Mouse (Mus musculus) liver, embryonic 16.5 days (tissue): ENCODE results near the gene Gm10160. TPM values are rescaled to one million over a fixed set of nuclear protein-coding genes. Genes with fewer than 3 reads are reported as not detected.

Experiments
- ATAC-seq: fragments of 200-750 bp; cut with Nextera tagmentation; 2 replicates; pipeline ENCODE4 v1.8.0; 2017; ENCODE audit warnings: low read depth, mild to moderate bottlenecking, moderate number of reproducible peaks, moderate library complexity
- H3K27ac ChIP-seq: fragments of 300-500 bp; sonication (generic); 2 replicates; pipeline ENCODE4 v1.5.1; 2014; ENCODE audit warnings: mild to moderate bottlenecking, low read length
- H3K27me3 ChIP-seq: fragments of 300-500 bp; sonication (generic); 2 replicates; pipeline ENCODE4 v1.6.1; 2014; ENCODE audit warnings: low read depth, low read length, mixed read lengths; ENCODE audit not compliant: control insufficient read depth, insufficient read depth
- H3K36me3 ChIP-seq: fragments of 300-500 bp; sonication (generic); 2 replicates; pipeline ENCODE4 v1.6.1; 2014; ENCODE audit warnings: mild to moderate bottlenecking; ENCODE audit not compliant: control insufficient read depth, insufficient read depth
- H3K4me1 ChIP-seq: fragments of 300-500 bp; sonication (generic); 2 replicates; pipeline ENCODE4 v1.6.1; 2014; ENCODE audit warnings: low read depth, low read length, mixed read lengths; ENCODE audit not compliant: control insufficient read depth
- H3K4me2 ChIP-seq: fragments of 300-500 bp; sonication (generic); 2 replicates; pipeline ENCODE4 v1.6.1; 2014; ENCODE audit warnings: low read depth, low read length, mixed read lengths
- H3K4me3 ChIP-seq: fragments of 300-500 bp; sonication (generic); 2 replicates; pipeline ENCODE4 v1.5.1; 2014; ENCODE audit warnings: low read depth, mild to moderate bottlenecking, low read length
- H3K9ac ChIP-seq: fragments of 300-500 bp; sonication (generic); 2 replicates; pipeline ENCODE4 v1.6.1; 2014; ENCODE audit warnings: low read depth, low read length
- H3K9me3 ChIP-seq: fragments of 300-500 bp; sonication (generic); replicated peaks from 2 replicates; pipeline ENCODE4 v1.6.1; 2016; ENCODE audit warnings: low read length; ENCODE audit not compliant: control insufficient read depth
- WGBS: fragments of 180-500 bp; shearing (Covaris S2); extraction: QIAGEN DNeasy Blood & Tissue Kit; methylation state at CpG from one replicate; pipeline ENCODE4 v1.1.7; 2014; ENCODE audit not compliant: insufficient replicate concordance; 5-methylcytosine and 5-hydroxymethylcytosine counted together
- polyA plus RNA-seq: library from polyadenylated mRNA; unstranded; fragments of >200 nt; fragmentation: Nextera tagmentation; extraction: Ambion mirVana; gene quantifications from 2 replicates; pipeline ENCODE4 v1.2.1, GENCODE M21; 2015

The Gm10160 gene
- not detected in 2 replicates for polyA plus RNA-seq

DNA sequence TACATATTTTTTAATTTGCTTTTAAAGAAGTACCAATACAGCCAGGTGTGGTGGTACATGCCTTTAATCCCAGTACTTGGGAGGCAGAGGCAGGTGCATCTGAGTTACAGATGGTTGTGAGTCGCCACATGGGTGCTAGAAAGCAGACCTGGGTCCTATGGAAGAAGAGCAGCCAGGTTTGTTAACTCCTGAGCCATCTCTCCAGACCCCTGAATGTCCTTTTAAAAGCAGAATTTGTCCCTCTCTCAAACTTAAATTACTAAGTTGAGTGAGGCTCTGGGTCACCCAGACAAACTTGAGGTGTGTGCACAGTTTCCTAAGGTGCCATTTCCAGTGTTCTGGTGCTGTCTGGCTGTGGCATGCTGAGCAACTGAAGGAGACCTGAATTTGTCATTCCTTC lies at the start of gene Gm10160:
Gene Gm10160 (minus strand): TSS at position 101 of the 400 bp plus-strand sequence.
- Histone ChIP-seq H3K4me2 (peak within 1 kb of the TSS; percentile 12; the same call in 1 of the 2 replicates), H3K9ac (no peak within 1 kb of the TSS), H3K9me3 (no peaks in the 10 kb centered on the region), H3K36me3 (no peaks in the 10 kb centered on the region), H3K27ac (no peak within 1 kb of the TSS), H3K4me3 (no peak within 1 kb of the TSS), H3K4me1 (no peaks in the 10 kb centered on the region; the same call in 1 of the 2 replicates), H3K27me3 (peaks cover 42% of the 10 kb centered on the region)
- 41% methylated on average over 1 of the region's 1 CpGs for WGBS
- no peak for ATAC-seq

DNA sequence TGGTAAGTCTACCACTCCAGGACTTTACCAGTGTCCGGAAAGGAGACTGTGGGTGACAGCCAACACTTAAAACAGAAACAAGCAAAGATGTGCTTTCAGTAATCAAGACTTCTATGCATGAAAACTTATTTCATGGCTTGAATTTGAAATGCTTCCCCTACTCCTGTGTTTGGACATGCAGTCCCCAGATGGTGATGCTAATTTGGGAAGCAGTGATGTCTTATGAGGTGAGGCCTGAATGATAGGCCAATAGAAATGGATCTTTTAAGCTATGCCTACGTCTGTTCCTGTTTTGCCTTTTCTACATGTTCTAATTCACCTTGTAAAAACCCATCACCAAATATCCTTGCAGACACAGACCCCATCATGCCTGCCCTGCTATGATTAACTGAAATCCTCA lies 49.3 kb upstream of the Gm10160 start:
- Histone ChIP-seq H3K4me3 (no peak overlapping the region), H3K27me3 (0 out of 2 replicates have a peak, but pooled peaks cover 2% of the 10 kb centered on the region)
- WGBS: 62% methylated on average over 2 of the region's 2 CpGs

DNA sequence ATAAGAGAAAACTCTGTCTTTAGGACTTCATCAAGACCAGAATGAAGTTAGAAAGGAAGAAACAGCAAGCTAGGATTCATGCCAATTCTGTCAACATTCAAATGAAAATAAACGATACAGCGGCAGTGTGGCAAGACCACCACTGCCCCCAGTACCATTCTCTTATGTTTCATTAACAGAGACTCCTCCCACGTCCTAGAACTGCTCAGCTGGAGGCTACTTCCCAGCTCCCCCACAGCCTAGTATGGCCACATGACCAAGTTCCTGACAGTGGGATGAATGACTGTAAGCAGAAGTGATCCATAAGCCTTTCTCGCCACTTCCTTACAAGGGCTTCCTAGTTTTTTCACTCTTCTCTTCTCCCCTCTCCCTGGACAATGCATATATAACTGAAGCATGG lies 48.5 kb upstream of the Gm10160 start:
- peaks cover 3% of the 10 kb centered on the region; the same call in 1 of the 2 replicates for H3K27me3 ChIP-seq
- H3K36me3 ChIP-seq: no peaks in the 10 kb centered on the region
- no peaks in the 10 kb centered on the region for H3K4me1 ChIP-seq
- no peak for ATAC-seq
- 50% methylated on average over 4 of the region's 4 CpGs for WGBS
- no peak overlapping the region for H3K4me3 ChIP-seq
- H3K9ac ChIP-seq: no peak overlapping the region
- H3K9me3 ChIP-seq: no peaks in the 10 kb centered on the region
- no peak overlapping the region for H3K4me2 ChIP-seq
- H3K27ac ChIP-seq: no peak overlapping the region

More for the DNA sequence above, 49.3 kb upstream of the Gm10160 start:
- Histone ChIP-seq H3K4me2 (no peak overlapping the region), H3K9ac (no peak overlapping the region), H3K9me3 (no peaks in the 10 kb centered on the region), H3K4me1 (no peaks in the 10 kb centered on the region), H3K36me3 (no peaks in the 10 kb centered on the region), H3K27ac (no peak overlapping the region)
- no peak for ATAC-seq

DNA sequence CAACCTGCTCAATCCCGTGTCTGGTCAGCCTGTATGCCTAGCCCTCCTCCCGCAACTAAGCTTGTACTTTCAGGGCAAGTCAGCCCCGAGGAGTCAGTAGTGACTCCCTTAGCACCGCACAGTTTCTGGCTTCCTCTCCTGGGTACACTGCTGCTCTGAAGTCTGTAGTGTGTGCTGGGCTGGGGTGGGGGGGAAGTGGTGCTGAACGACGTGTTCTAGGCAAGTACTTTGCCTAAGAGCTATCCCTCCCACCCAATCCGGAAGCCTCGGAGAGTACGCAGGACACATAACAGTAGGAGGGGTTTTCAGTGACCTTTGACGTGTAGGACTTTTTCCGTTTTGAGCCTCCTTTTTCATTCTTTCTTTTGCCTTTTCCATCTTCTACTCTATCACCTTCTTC lies 43.8 kb upstream of the Gm10160 start:
- Histone ChIP-seq H3K9me3 (no peaks in the 10 kb centered on the region), H3K36me3 (no peaks in the 10 kb centered on the region), H3K9ac (no peak overlapping the region), H3K27me3 (peaks cover 8% of the 10 kb centered on the region), H3K4me2 (no peak overlapping the region), H3K27ac (no peak overlapping the region), H3K4me1 (no peaks in the 10 kb centered on the region), H3K4me3 (no peak overlapping the region)
- WGBS: 52% methylated on average over 11 of the region's 11 CpGs
- ATAC-seq: no peak

DNA sequence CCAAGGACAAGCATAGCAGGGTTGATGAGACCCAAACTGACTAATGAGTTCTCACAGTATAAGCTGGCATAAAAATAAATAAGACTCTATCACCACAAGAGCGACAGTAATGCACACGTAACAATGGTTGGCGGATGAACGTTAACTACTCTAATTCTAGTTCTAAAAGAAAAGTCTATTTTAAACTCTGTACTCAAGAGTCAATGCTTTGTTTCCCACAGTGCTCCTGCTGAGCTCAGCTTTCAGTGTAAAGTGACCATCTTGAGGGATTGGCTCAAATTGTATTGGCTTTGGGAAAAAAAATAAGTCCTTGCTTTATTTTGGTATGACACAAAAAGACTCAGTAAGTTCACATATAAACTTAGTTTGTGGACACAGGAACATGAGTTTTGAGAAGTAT lies 29.5 kb upstream of the Gm10160 start:
- Histone ChIP-seq H3K4me2 (no peak overlapping the region), H3K9me3 (no peaks in the 10 kb centered on the region), H3K36me3 (no peaks in the 10 kb centered on the region), H3K27me3 (peaks cover 2% of the 10 kb centered on the region), H3K9ac (no peak overlapping the region), H3K4me3 (no peak overlapping the region), H3K27ac (no peak overlapping the region), H3K4me1 (no peaks in the 10 kb centered on the region)
- 80% methylated on average over 4 of the region's 4 CpGs for WGBS
- no peak for ATAC-seq

DNA sequence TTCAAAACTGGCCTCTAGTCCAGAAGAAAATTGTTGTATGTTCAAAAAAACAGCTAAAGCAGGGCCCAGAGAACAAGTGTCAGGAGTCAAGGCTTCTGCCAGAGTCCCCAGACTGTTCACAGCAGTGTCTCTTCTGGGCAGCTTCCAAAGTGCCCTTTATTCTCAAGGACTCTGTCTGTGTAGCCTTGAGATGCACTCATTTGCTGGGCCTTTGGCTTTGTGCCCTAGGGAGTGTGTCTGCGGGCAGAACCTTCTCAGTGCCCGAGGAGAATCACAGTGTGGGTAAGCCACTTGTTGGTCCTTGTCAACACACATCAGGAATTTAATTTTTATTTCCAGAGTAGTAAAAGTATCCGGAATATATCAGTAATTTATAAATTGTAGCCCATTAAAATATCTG lies 26.0 kb upstream of the Gm10160 start:
- no peak for ATAC-seq
- H3K27me3 ChIP-seq: peaks cover 9% of the 10 kb centered on the region
- no peak overlapping the region for H3K4me3 ChIP-seq
- no peaks in the 10 kb centered on the region for H3K9me3 ChIP-seq
- H3K27ac ChIP-seq: no peak overlapping the region
- H3K4me2 ChIP-seq: no peak overlapping the region
- H3K36me3 ChIP-seq: no peaks in the 10 kb centered on the region
- no peak overlapping the region for H3K9ac ChIP-seq
- WGBS: 66% methylated on average over 3 of the region's 3 CpGs
- no peaks in the 10 kb centered on the region for H3K4me1 ChIP-seq

DNA sequence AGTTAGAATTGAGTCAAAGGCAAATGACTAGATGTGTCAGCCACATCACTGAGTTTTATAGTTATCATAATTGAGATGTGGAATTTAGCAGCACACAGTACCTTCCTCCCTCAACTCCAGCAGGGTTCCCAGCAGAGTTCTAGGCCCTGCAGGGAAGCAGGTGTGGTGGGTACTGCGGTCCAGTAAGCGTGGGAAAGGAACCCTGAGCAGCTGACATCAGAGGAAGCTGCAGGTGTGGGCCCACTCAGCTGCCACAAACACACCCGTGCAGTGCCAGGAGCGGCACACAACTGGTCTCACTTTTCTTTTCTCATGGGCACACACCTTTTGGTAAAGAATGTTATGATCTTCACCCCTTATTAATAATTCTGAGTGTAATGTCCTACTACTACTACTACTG lies 25.2 kb upstream of the Gm10160 start:
- no peak overlapping the region for H3K4me2 ChIP-seq
- H3K4me3 ChIP-seq: no peak overlapping the region
- 77% methylated on average over 4 of the region's 4 CpGs for WGBS
- H3K27me3 ChIP-seq: peaks cover 12% of the 10 kb centered on the region
- no peaks in the 10 kb centered on the region for H3K36me3 ChIP-seq
- no peak overlapping the region for H3K9ac ChIP-seq
- H3K27ac ChIP-seq: no peak overlapping the region
- no peaks in the 10 kb centered on the region for H3K4me1 ChIP-seq
- H3K9me3 ChIP-seq: no peaks in the 10 kb centered on the region
- ATAC-seq: no peak

DNA sequence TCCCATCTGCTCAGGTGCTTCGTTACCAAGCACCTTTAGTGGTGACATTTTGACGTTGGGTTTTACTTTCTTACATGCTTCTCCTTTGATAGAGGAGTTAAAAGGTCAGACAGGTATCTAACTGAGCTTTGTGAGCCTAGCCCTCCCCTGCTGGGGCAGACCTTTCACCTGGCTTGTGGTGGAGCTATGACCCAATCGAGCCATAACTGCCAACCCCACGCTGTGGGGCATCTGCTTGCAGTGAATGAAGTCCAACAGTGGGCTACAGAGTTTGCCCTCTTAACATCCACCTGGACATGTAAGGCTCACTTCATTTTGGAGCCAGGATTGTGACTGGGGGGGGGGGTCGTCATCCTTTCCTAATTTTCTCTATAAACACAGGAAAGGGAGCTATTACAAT lies 24.7 kb upstream of the Gm10160 start:
- no peak overlapping the region for H3K4me2 ChIP-seq
- no peak overlapping the region for H3K4me3 ChIP-seq
- 46% methylated on average over 5 of the region's 5 CpGs for WGBS
- H3K4me1 ChIP-seq: no peaks in the 10 kb centered on the region
- H3K27me3 ChIP-seq: peaks cover 13% of the 10 kb centered on the region
- no peaks in the 10 kb centered on the region for H3K36me3 ChIP-seq
- H3K9ac ChIP-seq: no peak overlapping the region
- no peak overlapping the region for H3K27ac ChIP-seq
- H3K9me3 ChIP-seq: no peaks in the 10 kb centered on the region
- no peak for ATAC-seq

DNA sequence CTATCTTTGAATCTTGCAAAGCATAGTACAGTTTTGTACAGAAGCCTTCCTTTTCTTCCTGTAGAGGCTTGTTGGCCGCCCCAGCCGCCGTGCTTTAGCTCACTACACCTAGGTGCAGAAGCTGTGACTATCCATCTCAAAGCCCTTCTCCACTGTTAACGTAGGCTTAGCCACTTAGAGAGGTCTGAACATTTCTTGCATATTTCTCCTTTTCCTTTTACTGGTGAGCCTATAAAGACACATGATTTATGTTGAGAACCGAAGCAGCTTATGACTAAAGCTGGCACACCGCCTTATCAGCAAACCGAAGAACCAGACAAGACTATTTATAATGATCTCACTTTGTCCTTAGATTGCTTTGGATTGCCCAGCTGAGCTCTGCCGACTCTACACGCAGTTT lies 19.8 kb upstream of the Gm10160 start:
- no peak for ATAC-seq
- 63% methylated on average over 9 of the region's 9 CpGs for whole genome bisulfite sequencing
- peaks cover 15% of the 10 kb centered on the region for H3K27me3 ChIP-seq
- no peak overlapping the region for H3K9ac ChIP-seq
- H3K4me3 ChIP-seq: no peak overlapping the region
- H3K4me1 ChIP-seq: no peaks in the 10 kb centered on the region
- H3K27ac ChIP-seq: no peak overlapping the region
- no peak overlapping the region for H3K4me2 ChIP-seq
- H3K36me3 ChIP-seq: no peaks in the 10 kb centered on the region
- H3K9me3 ChIP-seq: no peaks in the 10 kb centered on the region
